Mouse (Mus musculus) MEL (cell line): ENCODE data around the gene Il11. TPM values are rescaled to one million over a fixed set of nuclear protein-coding genes. Genes with fewer than 3 reads are reported as not detected.

Experiments used
- DNase-seq: peaks from one replicate; pipeline ENCODE4 v3.0.0; 2011; ENCODE audit warnings: low read depth, low spot score
- H3K27ac ChIP-seq: 2 replicates; pipeline ENCODE4 v1.5.1; 2012; ENCODE audit warnings: low read depth, mild to moderate bottlenecking, control low read depth, low read length, moderate library complexity; ENCODE audit not compliant: control insufficient read depth
- H3K27me3 ChIP-seq, 2 experiments: fragments of 150-350 bp in 1 of 2; sonication (generic) in 1 of 2; 2 replicates each; pipeline ENCODE4 v1.6.1; 2012; ENCODE audit warnings: low read length in 2 of 2, mild to moderate bottlenecking in 2 of 2, improper control_type of control experiment in 1 of 2, moderate library complexity in 1 of 2; ENCODE audit not compliant: insufficient read depth in 2 of 2, control insufficient read depth in 1 of 2
- H3K36me3 ChIP-seq, 2 experiments: 2 replicates each; pipeline ENCODE4 v1.6.1; 2012 to 2014; ENCODE audit warnings: low read length in 2 of 2, improper control_type of control experiment in 1 of 2, inconsistent platforms in 1 of 2, mild to moderate bottlenecking in 1 of 2; ENCODE audit not compliant: insufficient read depth in 2 of 2, control insufficient read depth in 1 of 2
- H3K4me1 ChIP-seq, 2 experiments: fragments of 150-350 bp in 1 of 2; sonication (generic) in 1 of 2; 2 replicates each; pipeline ENCODE4 v1.6.1; 2012; ENCODE audit warnings: low read length in 2 of 2, improper control_type of control experiment in 1 of 2, mild to moderate bottlenecking in 1 of 2; ENCODE audit not compliant: insufficient read depth in 2 of 2, control insufficient read depth in 1 of 2
- H3K4me3 ChIP-seq, 2 experiments: fragments of 150-350 bp in 1 of 2; sonication (generic) in 1 of 2; 2 replicates each; pipeline ENCODE4 v1.5.1; 2012; ENCODE audit warnings: low read depth in 2 of 2, low read length in 2 of 2, mild to moderate bottlenecking in 2 of 2, moderate library complexity in 2 of 2, control low read depth in 1 of 2, improper control_type of control experiment in 1 of 2; ENCODE audit not compliant: control insufficient read depth in 1 of 2, insufficient read depth in 1 of 2
- H3K79me2 ChIP-seq: 2 replicates; pipeline ENCODE4 v1.6.1; 2012; ENCODE audit warnings: mild to moderate bottlenecking, low read length, moderate library complexity; ENCODE audit not compliant: control insufficient read depth, poor library complexity, insufficient read depth
- H3K9ac ChIP-seq: 2 replicates; pipeline ENCODE4 v1.6.1; 2012; ENCODE audit warnings: low read depth, mild to moderate bottlenecking, control low read depth, low read length, moderate library complexity; ENCODE audit not compliant: control insufficient read depth, poor library complexity, severe bottlenecking
- H3K9me3 ChIP-seq: fragments of 150-350 bp; sonication (generic); replicated peaks from 2 replicates; pipeline ENCODE4 v1.6.1; 2012; ENCODE audit warnings: mild to moderate bottlenecking, low read length, improper control_type of control experiment, moderate library complexity; ENCODE audit not compliant: insufficient read depth
- CHD1 ChIP-seq: IDR thresholded peaks from 2 replicates; pipeline ENCODE4 v1.6.1; 2012; ENCODE audit warnings: low read depth, mild to moderate bottlenecking, inconsistent platforms, low read length, improper control_type of control experiment
- CHD2 ChIP-seq: IDR thresholded peaks from 2 replicates; pipeline ENCODE4 v1.6.1; 2011; ENCODE audit warnings: low read length, improper control_type of control experiment
- CTCF ChIP-seq, 3 experiments: IDR thresholded peaks in 2 of 3; conservative IDR thresholded peaks in 1 of 3; 2 replicates each; pipeline ENCODE4 v1.5.1; 2011 to 2012; ENCODE audit warnings: low read length in 3 of 3, low read depth in 2 of 3, mild to moderate bottlenecking in 2 of 3, improper control_type of control experiment in 1 of 3, inconsistent platforms in 1 of 3, mixed read lengths in 1 of 3, moderate library complexity in 1 of 3; ENCODE audit not compliant: control insufficient read depth in 1 of 3, insufficient read depth in 1 of 3, poor library complexity in 1 of 3, severe bottlenecking in 1 of 3
- E2F4 ChIP-seq: IDR thresholded peaks from 2 replicates; pipeline ENCODE4 v1.6.1; 2011; ENCODE audit warnings: low read depth, low read length, improper control_type of control experiment, borderline replicate concordance
- ELF1 ChIP-seq: IDR thresholded peaks from 2 replicates; pipeline ENCODE4 v1.6.1; 2014; ENCODE audit warnings: low read depth, mild to moderate bottlenecking, inconsistent platforms, low read length, improper control_type of control experiment, moderate library complexity
- ETS1 ChIP-seq: IDR thresholded peaks from 2 replicates; pipeline ENCODE4 v1.6.1; 2012; ENCODE audit warnings: low read depth, mild to moderate bottlenecking, inconsistent platforms, low read length, improper control_type of control experiment, moderate library complexity
- GABPA ChIP-seq: IDR thresholded peaks from 2 replicates; pipeline ENCODE4 v1.6.1; 2012; ENCODE audit warnings: low read depth, mild to moderate bottlenecking, inconsistent platforms, low read length, improper control_type of control experiment, moderate library complexity
- KAT2A ChIP-seq: conservative IDR thresholded peaks from 2 replicates; pipeline ENCODE4 v1.6.1; 2012; ENCODE audit warnings: low read depth, low read length, improper control_type of control experiment, inconsistent platforms
- MAFK ChIP-seq: IDR thresholded peaks from 2 replicates; pipeline ENCODE4 v1.6.1; 2011; ENCODE audit warnings: low read depth, mild to moderate bottlenecking, low read length, improper control_type of control experiment, borderline replicate concordance
- MAX ChIP-seq: IDR thresholded peaks from 2 replicates; pipeline ENCODE4 v1.6.1; 2011; ENCODE audit warnings: low read length, improper control_type of control experiment
- MAZ ChIP-seq: IDR thresholded peaks from 2 replicates; pipeline ENCODE4 v1.6.1; 2012; ENCODE audit warnings: low read depth, mild to moderate bottlenecking, inconsistent platforms, low read length, improper control_type of control experiment
- MEF2A ChIP-seq: IDR thresholded peaks from 2 replicates; pipeline ENCODE4 v1.6.1; 2014; ENCODE audit warnings: low read depth, mild to moderate bottlenecking, inconsistent platforms, low read length, improper control_type of control experiment; ENCODE audit not compliant: poor library complexity, insufficient replicate concordance, severe bottlenecking; ENCODE audit errors: extremely low read depth
- MXI1 ChIP-seq: IDR thresholded peaks from 2 replicates; pipeline ENCODE4 v1.6.1; 2011; ENCODE audit warnings: mild to moderate bottlenecking, low read depth, low read length, improper control_type of control experiment
- NELFE ChIP-seq: IDR thresholded peaks from 2 replicates; pipeline ENCODE4 v1.6.1; 2011; ENCODE audit warnings: low read depth, low read length, improper control_type of control experiment
- NRF1 ChIP-seq: IDR thresholded peaks from 2 replicates; pipeline ENCODE4 v1.6.1; 2014; ENCODE audit warnings: low read depth, mild to moderate bottlenecking, inconsistent platforms, low read length, improper control_type of control experiment, moderate library complexity; ENCODE audit not compliant: poor library complexity, insufficient read depth, severe bottlenecking
- POLR2A ChIP-seq, 2 experiments: IDR thresholded peaks; 2 replicates each; pipeline ENCODE4 v1.6.1; 2011 to 2012; ENCODE audit warnings: low read length in 2 of 2, mild to moderate bottlenecking in 2 of 2, control low read depth in 1 of 2, improper control_type of control experiment in 1 of 2, low read depth in 1 of 2, moderate library complexity in 1 of 2; ENCODE audit not compliant: control insufficient read depth in 1 of 2, insufficient read depth in 1 of 2, poor library complexity in 1 of 2
- POLR2AphosphoS2 ChIP-seq: IDR thresholded peaks from 2 replicates; pipeline ENCODE4 v1.6.1; 2011; ENCODE audit warnings: low read length, improper control_type of control experiment
- RCOR1 ChIP-seq: IDR thresholded peaks from 2 replicates; pipeline ENCODE4 v1.6.1; 2012; ENCODE audit warnings: low read depth, mild to moderate bottlenecking, inconsistent platforms, low read length, improper control_type of control experiment
- SIN3A ChIP-seq: IDR thresholded peaks from 2 replicates; pipeline ENCODE4 v1.6.1; 2012; ENCODE audit warnings: low read length, improper control_type of control experiment, inconsistent platforms
- TAL1 ChIP-seq: IDR thresholded peaks from 2 replicates; pipeline ENCODE4 v1.6.1; 2012; ENCODE audit warnings: mild to moderate bottlenecking, inconsistent platforms, low read length, moderate library complexity, mixed read lengths
- TBP ChIP-seq: IDR thresholded peaks from 2 replicates; pipeline ENCODE4 v1.8.0; 2011; ENCODE audit warnings: low read depth, low read length, improper control_type of control experiment
- TCF12 ChIP-seq: IDR thresholded peaks from 2 replicates; pipeline ENCODE4 v1.6.1; 2014; ENCODE audit warnings: low read depth, mild to moderate bottlenecking, inconsistent platforms, low read length, improper control_type of control experiment, moderate library complexity
- UBTF ChIP-seq: IDR thresholded peaks from 2 replicates; pipeline ENCODE4 v1.6.1; 2012; ENCODE audit warnings: low read depth, mild to moderate bottlenecking, inconsistent platforms, low read length, improper control_type of control experiment, moderate library complexity, borderline replicate concordance; ENCODE audit not compliant: insufficient read depth
- USF1 ChIP-seq: IDR thresholded peaks from 2 replicates; pipeline ENCODE4 v1.6.1; 2014; ENCODE audit warnings: low read depth, mild to moderate bottlenecking, inconsistent platforms, low read length, improper control_type of control experiment, moderate library complexity
- USF2 ChIP-seq, 2 experiments: IDR thresholded peaks; 2 replicates each; pipeline ENCODE4 v1.6.1; 2011 to 2012; ENCODE audit warnings: improper control_type of control experiment in 2 of 2, low read length in 2 of 2, borderline replicate concordance in 1 of 2, inconsistent platforms in 1 of 2, low read depth in 1 of 2, mild to moderate bottlenecking in 1 of 2; ENCODE audit not compliant: insufficient read depth in 1 of 2
- ZKSCAN1 ChIP-seq: IDR thresholded peaks from 2 replicates; pipeline ENCODE4 v1.6.1; 2012; ENCODE audit warnings: low read depth, mild to moderate bottlenecking, inconsistent platforms, low read length, improper control_type of control experiment, moderate library complexity
- ZMIZ1 ChIP-seq: IDR thresholded peaks from 2 replicates; pipeline ENCODE4 v1.6.1; 2012; ENCODE audit warnings: low read depth, mild to moderate bottlenecking, inconsistent platforms, low read length, improper control_type of control experiment, moderate library complexity
- ZNF384 ChIP-seq: IDR thresholded peaks from 2 replicates; pipeline ENCODE4 v1.6.1; 2012; ENCODE audit warnings: low read depth, mild to moderate bottlenecking, inconsistent platforms, low read length, improper control_type of control experiment
- polyA plus RNA-seq, 2 experiments: library from polyadenylated mRNA; stranded (reverse) in 1 of 2; unstranded in 1 of 2; fragments of >175 nt in 1 of 2; fragments of >200 nt in 1 of 2; gene quantifications; 2 replicates each; pipeline versions ENCODE4 v1.2.1 to v1.2.4; 2012; ENCODE audit warnings: low replicate concordance in 2 of 2, low read depth in 1 of 2; ENCODE audit not compliant: insufficient read length in 2 of 2, insufficient read depth in 1 of 2, missing spikeins in 1 of 2
- total RNA-seq: library from RNA; depleted of rRNA; stranded (reverse); fragments of 300-350 nt; gene quantifications from 2 replicates; pipeline ENCODE4 v1.2.3, GENCODE M21; 2012

The Il11 gene
- total and polyA plus RNA-seq, 3 experiments = 0.07 to 0.12 TPM; not detected in 1

GRCm38 (mm10) chr7:4740309-4740727 lies 42.3 kb downstream of the Il11 start:
- H3K9ac ChIP-seq = peak overlapping the region; percentile 82
- no peaks in the 10 kb centered on the region for H3K27me3 ChIP-seq
- H3K79me2 ChIP-seq = no peaks in the 10 kb centered on the region; the same call in 1 of the 2 replicates
- peak; percentile 62 for DNase-seq
- no peaks in the 10 kb centered on the region for H3K9me3 ChIP-seq
- H3K4me1 ChIP-seq = peaks cover 2 to 10% of the 10 kb centered on the region in 2 experiments
- H3K27ac ChIP-seq = peak overlapping the region; percentile 61
- peak overlapping the region; percentile 58 to 74 for H3K4me3 ChIP-seq
- H3K36me3 ChIP-seq = peaks cover 0 to 4% of the 10 kb centered on the region in 2 experiments; a peak in 2 of 4 replicates
- no peak; the same call in 1 of the 2 replicates for TF ChIP-seq MXI1
- no peak for TF ChIP-seq CTCF (IDR thresholded peaks at IDR 0.05 in 2 of 3, conservative IDR thresholded peaks at IDR 0.05 in 1 of 3; ENCODE audit: control insufficient read depth in 1 of 3, insufficient read depth in 1 of 3, low read depth in 2 of 3, low read length in 3 of 3, poor library complexity in 1 of 3, severe bottlenecking in 1 of 3)
- TF ChIP-seq CHD1 = peak; percentile 73; the same call in 1 of the 2 replicates
- TF ChIP-seq POLR2A (IDR thresholded peaks at IDR 0.05; ENCODE audit: control insufficient read depth in 1 of 2, insufficient read depth in 1 of 2, low read depth in 1 of 2, low read length in 2 of 2, poor library complexity in 1 of 2) = no peak; a peak in 1 of 4 replicates

GRCm38 (mm10) chr7:4739544-4740275 lies 42.9 kb downstream of the Il11 start, which contains the start of gene Kmt5c:
Gene Kmt5c, plus strand, starts transcription at chr7:4740115.
- no peaks in the 10 kb centered on the region for H3K27me3 ChIP-seq
- H3K79me2 ChIP-seq = no peaks in the 10 kb centered on the region; the same call in 1 of the 2 replicates
- peaks cover 2 to 10% of the 10 kb centered on the region in 2 experiments for H3K4me1 ChIP-seq
- peak within 1 kb of the TSS; percentile 82 for H3K9ac ChIP-seq
- DNase-seq = peak; percentile 99
- peak within 1 kb of the TSS; percentile 61 for H3K27ac ChIP-seq
- H3K9me3 ChIP-seq = no peaks in the 10 kb centered on the region
- peak within 1 kb of the TSS; percentile 58 to 74 for H3K4me3 ChIP-seq
- peaks cover 0 to 4% of the 10 kb centered on the region in 2 experiments; a peak in 2 of 4 replicates for H3K36me3 ChIP-seq
- TF ChIP-seq USF1 = no peak
- TF ChIP-seq TAL1 = no peak
- no peak for TF ChIP-seq TCF12
- TF ChIP-seq NELFE = peak; percentile 73; the same call in 1 of the 2 replicates
- no peak for TF ChIP-seq MEF2A
- peak; percentile 80 for TF ChIP-seq MXI1
- TF ChIP-seq ZNF384 = no peak
- TF ChIP-seq KAT2A = 0 out of 2 replicates have a peak, but pooled peaks have one; percentile 45
- TF ChIP-seq CHD2 = peak; percentile 90
- TF ChIP-seq USF2 (IDR thresholded peaks at IDR 0.05; ENCODE audit: borderline replicate concordance in 1 of 2, insufficient read depth in 1 of 2, low read depth in 1 of 2, low read length in 2 of 2) = no peak
- no peak for TF ChIP-seq MAZ
- TF ChIP-seq TBP = peak; percentile 95
- TF ChIP-seq E2F4 = no peak
- TF ChIP-seq ELF1 = peak; percentile 58
- no peak; the same call in 1 of the 2 replicates for TF ChIP-seq MAX
- TF ChIP-seq RCOR1 = no peak
- no peak for TF ChIP-seq UBTF
- TF ChIP-seq ZKSCAN1 = no peak
- TF ChIP-seq CHD1 = no peak
- TF ChIP-seq POLR2AphosphoS2 = peak; percentile 57; the same call in 1 of the 2 replicates
- TF ChIP-seq GABPA = no peak
- TF ChIP-seq SIN3A = peak; percentile 64
- no peak for TF ChIP-seq MAFK
- TF ChIP-seq POLR2A (IDR thresholded peaks at IDR 0.05; ENCODE audit: control insufficient read depth in 1 of 2, insufficient read depth in 1 of 2, low read depth in 1 of 2, low read length in 2 of 2, poor library complexity in 1 of 2) = peak in 1 of 2 experiments; percentile 73; a peak in 2 of 4 replicates
- no peak for TF ChIP-seq ETS1
- no peak for TF ChIP-seq ZMIZ1
- peak; percentile 18; the same call in 1 of the 2 replicates for TF ChIP-seq NRF1
